Mouse (Mus musculus) intestine, embryonic 14.5 days (tissue): ENCODE results near the gene Raet1e. TPM values are rescaled to one million over a fixed set of nuclear protein-coding genes. Genes with fewer than 3 reads are reported as not detected.
"Not testable (repeated sequence)": the region's sequence is repeated elsewhere in the genome, so short reads cannot be mapped to it uniquely, and the experiment has no call there.

ENCODE experiments used
- ATAC-seq: fragments of 200-750 bp; cut with Nextera tagmentation; replicated peaks from 2 replicates; pipeline ENCODE4 v1.8.0; 2017; ENCODE audit warnings: low read depth, moderate number of reproducible peaks, moderate TSS enrichment, moderate library complexity; ENCODE audit not compliant: low FRiP score, low TSS enrichment
- DNase-seq: peaks from one replicate; pipeline ENCODE4 v3.0.0-alpha.2; 2018; ENCODE audit warnings: low spot score
- H3K27ac ChIP-seq: fragments of 300-500 bp; sonication (generic); 2 replicates; pipeline ENCODE4 v1.5.1; 2014; ENCODE audit warnings: low read depth, mild to moderate bottlenecking, control low read depth
- H3K27me3 ChIP-seq: fragments of 300-500 bp; sonication (generic); replicated peaks from 2 replicates; pipeline ENCODE4 v1.6.1; 2014; ENCODE audit warnings: low read length, control low read depth; ENCODE audit not compliant: control insufficient read depth, insufficient read depth
- H3K36me3 ChIP-seq: fragments of 300-500 bp; sonication (generic); 2 replicates; pipeline ENCODE4 v1.6.1; 2014; ENCODE audit warnings: low read length, control low read depth; ENCODE audit not compliant: control insufficient read depth, insufficient read depth
- H3K4me1 ChIP-seq: fragments of 300-500 bp; sonication (generic); replicated peaks from 2 replicates; pipeline ENCODE4 v1.6.1; 2014; ENCODE audit warnings: low read length, control low read depth, mixed read lengths; ENCODE audit not compliant: control insufficient read depth, insufficient read depth
- H3K4me2 ChIP-seq: fragments of 300-500 bp; sonication (generic); 2 replicates; pipeline ENCODE4 v1.6.1; 2014; ENCODE audit warnings: low read length
- H3K4me3 ChIP-seq: fragments of 300-500 bp; sonication (generic); 2 replicates; pipeline ENCODE4 v1.5.1; 2014; ENCODE audit warnings: low read depth, low read length, control low read depth, mixed read lengths
- H3K9ac ChIP-seq: fragments of 300-500 bp; sonication (generic); 2 replicates; pipeline ENCODE4 v1.6.1; 2014; ENCODE audit warnings: mild to moderate bottlenecking, low read length
- H3K9me3 ChIP-seq: fragments of 300-500 bp; sonication (generic); 2 replicates; pipeline ENCODE4 v1.6.1; 2016; ENCODE audit warnings: low read length, control low read depth; ENCODE audit not compliant: control insufficient read depth
- WGBS: fragments of 180-500 bp; shearing (Covaris S2); extraction: QIAGEN DNeasy Blood & Tissue Kit; methylation state at CpG from one replicate; pipeline ENCODE4 v1.1.7; 2014; 5-methylcytosine and 5-hydroxymethylcytosine counted together
- polyA plus RNA-seq: library from polyadenylated mRNA; unstranded; fragments of >200 nt; fragmentation: Nextera tagmentation; extraction: Ambion mirVana; gene quantifications from 2 replicates; pipeline ENCODE4 v1.2.1, GENCODE M21; 2014

The Raet1e gene
- polyA plus RNA-seq, 1 experiment from 2014 or later: 4.7 TPM

DNA sequence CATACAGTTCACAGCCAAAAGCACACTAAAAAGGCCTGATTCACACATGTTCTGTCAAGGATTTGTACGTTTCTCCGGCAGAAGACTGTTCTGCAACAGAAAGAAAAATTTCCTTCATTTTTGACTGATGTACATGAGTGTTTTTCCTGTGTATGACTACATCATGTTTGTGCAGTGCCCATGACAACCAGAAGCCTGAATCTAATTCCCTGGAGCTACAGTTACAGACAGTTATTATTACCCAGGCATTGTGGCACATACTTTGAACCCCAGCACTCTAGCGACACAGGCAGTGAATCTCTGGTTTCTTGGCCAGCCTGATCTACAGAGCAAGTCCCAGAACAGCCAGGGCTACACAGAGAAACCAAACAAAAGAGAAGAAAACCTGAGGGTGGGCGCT is 147.4 kb downstream of the Raet1e start:
- ATAC-seq (no peak), DNase-seq (no peak)
- H3K27me3 ChIP-seq: no peaks in the 10 kb centered on the region
- no peak overlapping the region for H3K9ac ChIP-seq
- no peaks in the 10 kb centered on the region for H3K9me3 ChIP-seq
- no peak overlapping the region for H3K4me2 ChIP-seq
- WGBS: 75% methylated on average over 4 of the region's 4 CpGs
- H3K36me3 ChIP-seq: no peaks in the 10 kb centered on the region
- H3K4me3 ChIP-seq: no peak overlapping the region
- no peaks in the 10 kb centered on the region for H3K4me1 ChIP-seq
- no peak overlapping the region for H3K27ac ChIP-seq

DNA sequence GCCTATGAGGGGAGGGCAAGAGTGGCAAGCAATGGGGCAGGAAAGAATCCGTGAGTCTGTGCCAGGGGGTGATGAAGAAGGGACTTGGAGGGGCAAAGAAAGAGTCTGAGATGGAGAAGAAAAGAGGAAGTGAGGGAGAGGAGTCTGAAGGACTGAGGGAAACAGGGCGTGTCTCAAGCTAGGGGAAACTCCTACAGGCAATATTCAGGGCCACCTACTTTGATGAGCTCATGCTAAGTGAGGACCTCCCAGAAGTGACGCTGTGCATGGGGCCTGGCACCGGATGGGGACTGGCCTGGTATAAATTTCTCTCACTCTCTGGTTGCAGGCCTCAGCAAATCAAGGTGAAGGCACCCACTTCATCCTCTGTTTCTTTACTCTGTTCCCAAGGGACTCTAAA is 148.1 kb downstream of the Raet1e start:
- no peak overlapping the region for H3K4me2 ChIP-seq
- no peak overlapping the region for H3K9ac ChIP-seq
- H3K4me3 ChIP-seq: no peak overlapping the region
- H3K4me1 ChIP-seq: no peaks in the 10 kb centered on the region
- DNase-seq: no peak
- 50% methylated on average over 4 of the region's 4 CpGs for whole genome bisulfite sequencing
- no peaks in the 10 kb centered on the region for H3K9me3 ChIP-seq
- H3K36me3 ChIP-seq: no peaks in the 10 kb centered on the region
- H3K27me3 ChIP-seq: no peaks in the 10 kb centered on the region
- no peak for ATAC-seq
- no peak overlapping the region for H3K27ac ChIP-seq

DNA sequence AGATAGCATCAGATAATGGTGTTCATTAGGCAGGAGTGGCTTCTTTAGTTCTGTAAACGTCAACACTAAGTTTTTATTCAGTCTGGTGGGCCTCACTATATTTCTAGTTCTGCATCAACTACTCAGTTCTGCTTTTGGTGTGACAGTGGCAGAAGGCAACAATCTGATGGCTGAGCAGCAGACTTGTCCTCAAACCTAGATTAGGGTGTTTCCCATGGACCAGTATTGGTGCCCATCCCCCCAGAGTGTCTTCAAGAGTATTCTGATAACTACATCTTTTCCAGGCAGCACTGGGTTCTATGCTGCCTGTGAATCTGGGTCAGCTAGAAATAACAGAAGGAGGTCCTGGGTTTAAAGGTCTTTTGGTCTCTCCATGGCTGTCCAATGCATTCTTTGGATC is 149.9 kb downstream of the Raet1e start:
- H3K9ac ChIP-seq: no peak overlapping the region
- ATAC-seq (no peak), DNase-seq (no peak)
- no peaks in the 10 kb centered on the region for H3K36me3 ChIP-seq
- 68% methylated on average over 1 of the region's 1 CpGs for WGBS
- no peaks in the 10 kb centered on the region for H3K9me3 ChIP-seq
- H3K4me3 ChIP-seq: no peak overlapping the region
- H3K4me2 ChIP-seq: no peak overlapping the region
- H3K27me3 ChIP-seq: no peaks in the 10 kb centered on the region
- no peak overlapping the region for H3K27ac ChIP-seq
- H3K4me1 ChIP-seq: no peaks in the 10 kb centered on the region

DNA sequence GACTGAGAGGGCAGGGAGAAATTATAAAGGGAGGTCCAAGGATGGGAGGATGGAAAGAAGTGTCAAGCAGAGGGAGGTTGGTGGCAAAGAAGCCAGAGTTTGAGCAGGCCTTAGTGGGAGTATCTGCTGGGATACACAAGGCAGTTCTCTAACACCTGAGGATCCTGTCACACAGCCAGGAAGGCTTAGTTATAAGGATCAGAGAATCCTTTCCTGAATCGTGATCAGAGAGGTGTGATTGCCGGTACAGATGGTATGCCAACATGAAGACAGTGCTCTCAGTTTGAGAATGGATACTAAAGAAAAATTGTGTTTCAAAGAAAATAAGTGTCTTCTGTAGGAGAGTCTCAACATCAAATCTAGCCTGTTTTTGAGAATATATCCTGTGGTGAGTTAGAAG is 164.5 kb downstream of the Raet1e start:
- ATAC-seq (no peak), DNase-seq (no peak)
- H3K9ac ChIP-seq: no peak overlapping the region
- WGBS: 90% methylated on average over 2 of the region's 2 CpGs
- H3K27me3 ChIP-seq: no peaks in the 10 kb centered on the region
- no peaks in the 10 kb centered on the region for H3K4me1 ChIP-seq
- no peak overlapping the region for H3K4me3 ChIP-seq
- H3K4me2 ChIP-seq: no peak overlapping the region
- no peak overlapping the region for H3K27ac ChIP-seq
- no peaks in the 10 kb centered on the region for H3K36me3 ChIP-seq
- H3K9me3 ChIP-seq: no peaks in the 10 kb centered on the region

DNA sequence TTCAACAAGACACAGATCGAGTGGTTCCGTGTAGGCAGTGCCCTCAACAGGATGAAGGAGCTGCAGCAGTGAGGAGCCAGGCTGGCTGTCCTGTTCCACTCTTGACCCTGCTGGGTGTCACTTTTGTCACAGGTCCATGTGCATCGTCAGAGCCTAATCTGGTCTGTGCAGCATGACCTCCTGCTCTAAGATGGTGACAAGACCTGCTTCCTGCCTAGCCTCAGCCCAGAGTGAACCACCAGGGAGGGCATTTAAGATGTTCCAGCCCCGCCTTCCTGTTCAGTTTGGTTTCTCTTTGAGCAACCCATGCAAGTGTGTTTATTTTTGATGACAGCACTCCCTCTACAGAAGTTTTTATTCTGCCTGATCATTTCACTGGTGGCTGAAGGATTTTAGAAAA is 187.4 kb downstream of the Raet1e start:
- H3K4me1 ChIP-seq, H3K4me2 ChIP-seq, ATAC-seq, H3K36me3 ChIP-seq, H3K27ac ChIP-seq, H3K4me3 ChIP-seq, H3K9ac ChIP-seq, H3K9me3 ChIP-seq, H3K27me3 ChIP-seq: not testable (repeated sequence)
- 79% methylated on average over 4 of the region's 4 CpGs for WGBS
- DNase-seq: peak; percentile 42

DNA sequence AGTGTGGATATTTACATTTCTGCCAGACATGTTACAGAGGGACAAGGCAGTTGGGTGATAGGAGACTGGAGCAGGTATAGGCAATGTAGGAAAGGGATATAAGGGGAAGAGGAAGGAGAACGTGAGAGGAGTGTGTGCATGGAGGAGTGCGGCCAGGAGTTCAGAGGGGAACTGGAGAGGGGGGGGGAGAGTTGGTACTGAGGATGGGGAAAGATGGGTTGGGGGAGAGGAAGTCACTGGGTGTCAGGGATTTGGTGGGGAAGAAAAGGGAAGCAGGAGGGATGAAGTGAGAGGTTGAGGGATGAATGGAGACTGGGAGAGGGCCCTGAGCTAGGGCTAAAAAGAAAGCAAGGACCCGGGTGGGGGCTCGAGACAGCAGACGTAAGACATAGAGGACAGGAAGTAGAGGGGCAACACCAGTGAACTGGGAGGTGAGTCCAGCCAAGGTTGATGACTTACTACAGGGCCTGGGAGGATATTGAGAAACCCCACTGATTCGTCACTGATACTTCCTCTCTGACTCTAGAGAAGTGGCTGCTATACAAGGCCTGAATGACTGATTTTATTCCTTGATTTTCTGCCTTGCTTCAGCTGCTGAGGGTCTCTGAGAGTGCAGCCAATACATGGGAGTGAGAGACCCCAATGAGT is 195.3 kb downstream of the Raet1e start:
- not testable (repeated sequence) for H3K4me3 ChIP-seq, ATAC-seq, H3K9me3 ChIP-seq, H3K4me1 ChIP-seq, DNase-seq, H3K27me3 ChIP-seq, H3K27ac ChIP-seq, H3K9ac ChIP-seq, H3K4me2 ChIP-seq, H3K36me3 ChIP-seq
- whole genome bisulfite sequencing: 72% methylated on average over 6 of the region's 6 CpGs

DNA sequence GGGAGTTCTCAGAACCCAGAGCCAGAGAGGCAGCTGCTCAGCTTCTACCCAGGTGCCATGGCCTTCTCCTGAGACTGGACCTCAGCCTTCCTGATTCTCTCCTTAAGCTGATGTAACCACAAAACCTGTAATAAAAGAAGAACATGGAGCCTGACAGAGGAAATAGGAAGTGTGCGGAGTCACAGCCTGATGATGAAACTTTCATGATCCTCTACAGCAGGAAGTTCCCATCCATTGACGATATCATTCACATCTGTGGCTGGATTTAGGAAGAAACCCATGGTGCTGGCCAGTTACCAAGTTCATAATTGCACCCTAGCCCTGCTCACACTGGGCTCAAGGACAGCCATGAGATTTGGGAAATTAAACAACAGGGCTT is 195.8 kb downstream of the Raet1e start:
- 81% methylated on average over 2 of the region's 2 CpGs for WGBS
- H3K36me3 ChIP-seq, H3K4me2 ChIP-seq, ATAC-seq, H3K27me3 ChIP-seq, H3K9ac ChIP-seq, H3K9me3 ChIP-seq, DNase-seq, H3K4me3 ChIP-seq, H3K4me1 ChIP-seq, H3K27ac ChIP-seq: not testable (repeated sequence)

DNA sequence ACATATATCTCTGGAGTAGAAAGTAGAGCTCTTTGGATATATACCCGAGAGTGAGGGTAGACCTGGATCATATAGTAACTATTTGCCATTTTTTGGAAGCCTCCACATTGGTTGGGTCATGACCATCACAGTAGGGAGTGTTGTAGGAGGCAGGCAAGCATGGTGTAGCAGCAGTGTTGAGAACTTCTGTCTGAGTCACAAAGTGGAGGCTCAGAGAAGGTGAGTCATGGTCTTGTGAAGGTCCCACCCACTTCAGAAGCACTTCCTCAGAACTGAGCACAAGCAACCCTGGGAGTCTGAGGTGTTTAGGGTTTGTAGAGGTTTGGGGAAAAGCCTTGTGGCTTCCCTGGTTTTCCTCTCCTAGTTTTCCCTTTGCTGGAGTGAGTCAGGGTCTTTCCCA is 199.0 kb downstream of the Raet1e start:
- H3K4me2 ChIP-seq, H3K4me1 ChIP-seq, ATAC-seq, H3K36me3 ChIP-seq, H3K27me3 ChIP-seq, H3K9me3 ChIP-seq, DNase-seq, H3K4me3 ChIP-seq, H3K27ac ChIP-seq, H3K9ac ChIP-seq: not testable (repeated sequence)
- WGBS: 80% methylated on average over 1 of the region's 1 CpGs

DNA sequence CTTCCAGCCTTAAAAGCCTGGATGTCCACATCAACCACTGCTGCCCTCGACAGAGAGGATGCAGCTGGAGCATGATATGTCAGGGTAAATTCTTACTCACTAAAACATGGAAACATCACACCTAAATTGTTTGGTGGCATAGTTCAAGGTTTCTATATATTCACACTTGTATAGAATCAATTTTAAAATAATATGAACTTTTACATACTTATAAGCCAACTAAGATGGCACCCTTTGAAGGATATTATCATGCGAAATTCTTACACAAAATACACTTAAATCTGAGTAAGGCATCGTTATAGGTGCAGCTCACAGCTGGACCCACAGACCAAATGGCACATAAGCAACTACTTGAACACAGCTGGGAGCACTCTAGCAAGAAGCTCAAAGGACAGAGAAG is 201.9 kb downstream of the Raet1e start, which contains the start of gene Raet1d:
Gene Raet1d, plus strand, starts transcription at position 301 of the 400 bp plus-strand sequence.
- ATAC-seq, H3K27me3 ChIP-seq, H3K4me1 ChIP-seq, H3K36me3 ChIP-seq, H3K4me2 ChIP-seq, DNase-seq, H3K27ac ChIP-seq, H3K9me3 ChIP-seq, H3K9ac ChIP-seq, H3K4me3 ChIP-seq: not testable (repeated sequence)
- 78% methylated on average over 3 of the region's 3 CpGs for WGBS
